Mouse (Mus musculus) cerebellum, postnatal 14 days (tissue): ENCODE results near the gene Matn4.
A peak's percentile ranks its signal among the peaks of the same experiment; 100 is the strongest.

ENCODE experiments used
- DNase-seq, 2 experiments: peaks; one replicate each; pipeline ENCODE4 v3.0.0; 2021; ENCODE audit warnings: mixed read lengths in 2 of 2

Matn4 gene

DNA sequence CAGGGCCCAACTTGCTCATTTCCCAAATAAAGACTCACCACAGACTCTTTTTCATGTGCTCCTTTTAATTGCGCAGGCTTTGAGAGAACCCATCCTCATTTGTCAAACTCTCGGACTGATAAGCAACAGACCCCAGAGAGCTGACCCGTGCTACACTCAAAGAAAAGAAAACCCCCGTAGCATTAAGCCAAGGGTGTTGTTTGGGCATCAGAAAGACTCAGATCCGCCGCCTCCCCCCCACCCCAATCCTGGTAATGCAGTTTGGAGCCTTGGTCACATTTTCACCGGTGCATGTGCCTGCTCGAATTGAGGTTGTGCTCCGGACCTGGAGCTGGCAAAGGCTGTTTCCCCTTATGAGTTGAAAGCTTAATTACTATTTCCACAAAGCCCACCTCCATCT is at the start of gene Matn4:
Gene Matn4, minus strand, starts transcription at position 101 of the 400 bp plus-strand sequence.
- no peak for DNase-seq

DNA sequence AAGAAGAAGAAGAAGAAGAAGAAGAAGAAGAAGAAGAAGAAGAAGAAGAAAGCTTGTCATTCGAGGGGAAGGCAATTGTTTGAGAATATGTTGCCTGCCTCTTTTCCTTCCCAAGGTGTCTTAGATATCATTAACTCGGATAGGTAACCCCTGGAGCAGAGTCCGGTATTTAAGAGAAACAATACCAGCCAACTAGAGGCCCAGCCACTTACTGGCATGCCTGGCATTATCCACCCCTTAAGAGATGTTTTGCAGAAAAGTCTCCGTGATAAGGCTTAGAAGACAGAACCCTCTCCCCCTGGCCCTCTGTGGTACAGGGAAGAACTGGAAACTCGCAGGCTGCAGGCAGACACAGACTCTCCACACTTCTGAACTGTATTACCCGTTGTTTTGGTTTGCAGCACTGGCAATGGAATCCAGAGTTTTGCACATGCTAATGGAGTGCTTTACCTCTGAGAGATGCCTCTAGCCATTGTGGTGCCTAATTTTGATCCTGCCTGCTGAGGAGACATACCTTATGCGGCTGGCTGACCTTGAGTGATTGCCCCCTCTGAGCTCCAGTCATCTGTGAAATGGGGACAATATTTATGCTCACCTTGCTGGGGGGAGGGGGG is 49.0 kb upstream of the Matn4 start:
- no peak for DNase-seq

DNA sequence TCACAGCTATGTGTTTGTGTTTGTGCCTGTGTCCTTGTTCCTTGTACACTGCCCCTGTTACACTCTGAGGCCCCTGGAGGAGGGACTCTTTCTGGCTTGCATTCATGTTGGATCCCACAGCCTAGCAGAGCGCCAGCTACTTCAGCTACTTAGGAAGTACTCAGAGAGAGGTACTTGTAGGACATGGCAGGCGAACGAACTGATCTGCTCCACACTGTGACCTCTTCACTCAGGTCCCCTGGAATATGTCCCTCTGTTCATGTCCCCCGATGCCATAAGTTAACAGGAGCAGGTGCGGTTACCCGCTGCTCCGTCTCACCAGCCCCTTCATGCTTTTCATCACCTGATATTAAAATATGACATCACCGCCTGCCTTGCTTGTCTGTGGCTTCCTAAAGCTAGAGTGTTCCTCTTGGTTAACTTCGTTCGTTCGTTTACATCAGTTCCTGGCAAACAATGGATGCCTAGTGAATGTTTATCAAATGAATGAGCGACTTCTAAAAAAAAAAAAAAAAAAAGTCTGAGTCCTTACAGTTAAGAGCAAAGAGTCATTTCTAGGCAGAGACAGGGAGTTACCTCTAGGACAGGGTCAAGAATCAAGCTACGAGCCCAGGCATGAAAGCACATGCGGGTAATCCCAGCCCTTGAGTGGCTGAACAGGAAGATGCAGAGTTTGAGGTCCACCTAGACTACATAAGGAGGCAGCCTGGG is 48.2 kb upstream of the Matn4 start:
- DNase-seq, result no peak

DNA sequence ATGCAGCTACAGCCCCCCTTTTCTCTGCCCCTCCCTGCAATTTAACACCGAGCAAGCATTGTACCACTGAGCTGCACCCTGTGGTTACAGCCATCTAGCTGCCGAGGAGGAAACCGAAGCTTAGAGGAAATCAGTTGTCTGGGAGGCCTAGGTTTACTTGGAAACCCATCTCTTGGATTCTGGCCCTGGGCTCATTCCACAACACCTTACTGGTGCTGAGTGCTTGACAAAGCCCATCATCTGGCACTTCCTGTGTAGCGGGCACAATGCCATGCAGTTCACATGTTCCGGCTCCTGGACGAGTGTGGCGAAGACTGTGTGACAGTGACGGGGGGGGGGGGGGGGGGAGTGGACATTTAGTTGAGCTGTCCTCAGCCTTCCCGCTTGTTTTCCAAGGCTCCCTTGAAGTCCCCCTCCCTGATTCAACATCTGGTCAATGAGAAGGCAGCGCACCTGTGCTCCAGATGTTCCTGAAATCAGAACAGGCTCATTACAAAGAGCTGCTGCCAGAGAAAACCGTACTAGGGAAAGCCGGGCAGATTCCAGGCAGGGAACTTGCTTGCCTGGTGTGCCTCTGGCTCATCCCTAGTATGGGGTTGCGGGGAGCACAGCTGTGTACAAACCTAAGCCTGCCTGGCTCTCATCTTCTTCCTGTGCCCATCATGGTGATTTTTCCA is 47.2 kb upstream of the Matn4 start:
- no peak for DNase-seq

DNA sequence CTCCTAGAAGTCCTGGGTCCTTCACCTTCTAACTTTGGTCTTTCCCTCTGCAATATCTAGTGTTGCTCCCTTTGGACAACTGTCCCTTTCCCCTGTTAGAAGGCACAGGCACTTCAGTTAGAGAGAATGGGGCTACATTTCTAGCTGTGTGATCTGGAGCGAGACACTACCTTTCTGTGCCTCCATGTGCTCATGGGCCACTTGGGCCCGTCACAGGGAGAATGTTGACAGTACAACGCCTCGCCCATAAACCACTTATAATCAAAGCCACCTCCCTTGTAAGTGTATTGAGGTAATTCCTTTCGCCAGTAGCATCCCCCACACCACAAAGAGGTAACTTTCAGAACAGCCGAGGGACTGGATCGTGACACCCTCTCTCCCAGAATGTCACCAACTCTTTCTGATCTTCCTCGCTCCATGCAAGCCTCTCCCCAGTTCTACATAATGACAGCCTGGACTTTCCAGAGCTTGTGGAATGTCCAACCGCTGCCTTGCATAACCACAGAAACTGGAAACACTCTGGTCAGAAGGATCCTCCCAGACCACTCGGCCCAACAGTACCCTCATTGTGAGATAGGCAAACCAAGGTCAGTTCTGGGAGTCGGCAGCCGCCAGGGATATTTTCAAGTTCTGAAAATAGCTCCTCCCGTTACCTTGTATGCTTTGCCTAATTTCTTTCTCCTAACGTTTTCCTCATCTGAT is 44.5 kb upstream of the Matn4 start:
- DNase-seq, result no peak

DNA sequence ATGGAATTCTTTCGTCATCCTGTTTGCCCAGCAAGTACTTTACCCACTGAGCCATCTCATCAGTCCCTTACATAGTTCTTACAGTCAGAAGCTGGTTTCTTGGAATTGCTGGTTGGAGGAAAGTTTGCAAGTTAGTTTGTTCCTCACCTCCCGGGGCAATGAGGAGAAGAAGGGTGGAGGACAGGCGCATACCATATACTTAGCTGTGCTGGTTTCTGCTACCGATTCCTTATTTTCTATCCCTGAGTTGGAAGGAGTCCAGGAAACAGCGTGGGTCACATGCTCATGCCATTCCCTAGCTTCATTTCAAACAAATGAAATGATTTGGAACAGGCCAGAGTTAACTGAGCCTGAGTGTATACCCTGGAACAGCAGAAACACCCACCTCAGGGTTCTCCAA is 44.0 kb upstream of the Matn4 start:
- no peak for DNase-seq

DNA sequence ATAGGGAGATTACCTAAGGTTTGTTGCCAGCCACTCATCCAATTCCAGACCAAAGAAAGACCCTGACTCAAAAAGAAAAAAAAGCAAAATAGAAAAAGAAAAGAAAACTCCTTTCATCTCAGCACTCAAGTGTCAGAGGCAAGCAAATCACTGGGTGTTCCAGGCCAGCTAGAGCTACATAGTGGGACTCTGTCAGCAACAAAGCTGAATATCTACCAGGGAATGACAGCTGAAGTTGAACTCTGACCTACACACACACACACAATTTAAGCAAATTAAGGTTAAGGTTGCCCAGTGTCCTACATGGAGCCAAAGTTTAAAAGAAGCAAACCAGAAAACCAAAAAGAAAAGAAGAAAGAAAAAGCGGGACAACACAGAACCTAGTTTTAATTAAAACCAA is 43.2 kb upstream of the Matn4 start:
- DNase-seq, result no peak

DNA sequence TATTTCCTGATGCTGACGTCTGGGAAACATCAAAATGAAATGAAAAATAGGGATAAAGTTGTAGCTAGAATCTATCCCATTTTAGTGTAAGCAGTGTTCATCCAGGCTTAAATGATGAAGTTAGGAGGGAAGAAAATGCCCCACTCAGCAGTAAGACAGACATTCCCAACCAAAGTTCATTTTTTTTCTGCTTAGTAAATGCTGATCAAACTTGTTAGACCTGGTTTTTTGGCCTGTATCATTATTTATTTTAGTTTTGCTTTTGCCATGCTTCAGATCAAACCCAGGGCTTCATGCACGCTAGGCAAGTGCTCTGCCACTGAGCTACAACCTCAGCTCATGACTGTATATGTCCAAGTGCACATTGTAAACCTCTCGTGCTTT is 41.1 kb upstream of the Matn4 start:
- no peak for DNase-seq

DNA sequence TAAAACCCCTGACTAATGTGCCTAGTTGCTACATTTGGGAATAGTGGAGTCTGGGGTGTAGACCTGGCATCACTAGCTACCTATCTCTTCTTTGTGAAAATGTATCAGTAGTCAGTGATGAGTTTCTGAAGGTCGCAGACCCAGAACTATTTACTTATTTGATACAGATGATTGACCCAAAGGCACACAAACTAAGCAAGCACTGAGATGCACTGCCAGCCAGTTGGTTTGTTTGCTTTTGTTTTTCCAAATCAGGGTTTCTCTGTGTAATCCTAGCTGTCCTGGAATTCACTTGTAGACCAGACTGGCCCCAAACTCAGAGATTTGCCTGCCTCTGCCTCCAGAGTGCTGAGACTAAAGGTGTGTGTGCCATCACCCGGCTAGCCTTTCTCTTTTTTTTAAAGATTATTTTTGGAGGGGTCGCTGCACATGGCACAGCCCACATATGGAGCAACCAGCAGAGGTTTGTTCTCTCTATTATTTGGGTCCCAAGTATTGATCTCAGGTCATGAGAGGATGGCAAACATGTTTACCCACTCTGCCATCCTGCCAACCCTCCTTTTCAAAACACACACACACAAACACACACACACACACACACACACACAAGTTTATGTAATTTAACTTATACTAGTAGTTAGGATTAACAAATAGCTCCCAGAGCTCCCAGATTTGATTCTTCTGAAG is 40.6 kb upstream of the Matn4 start:
- DNase-seq, result no peak

DNA sequence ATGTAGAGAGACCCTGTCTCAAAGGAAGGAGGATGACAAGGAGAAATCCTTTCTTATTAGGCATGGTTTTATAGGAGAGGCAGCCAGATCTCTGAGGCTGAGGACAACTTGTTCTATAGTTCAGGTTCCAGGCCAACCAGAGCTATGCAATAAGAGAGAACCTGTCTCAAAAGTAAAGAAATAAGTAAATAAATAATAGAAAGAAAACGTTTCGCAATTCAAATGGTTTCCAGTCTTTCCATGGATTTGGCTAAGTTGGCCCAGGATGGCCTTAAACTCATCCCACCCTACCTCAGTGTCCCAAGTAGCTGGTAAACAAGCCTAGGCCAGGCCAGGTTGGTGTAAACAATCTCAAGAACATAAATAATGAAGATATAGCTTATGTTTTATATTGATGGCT is 39.7 kb upstream of the Matn4 start:
- no peak for DNase-seq

DNA sequence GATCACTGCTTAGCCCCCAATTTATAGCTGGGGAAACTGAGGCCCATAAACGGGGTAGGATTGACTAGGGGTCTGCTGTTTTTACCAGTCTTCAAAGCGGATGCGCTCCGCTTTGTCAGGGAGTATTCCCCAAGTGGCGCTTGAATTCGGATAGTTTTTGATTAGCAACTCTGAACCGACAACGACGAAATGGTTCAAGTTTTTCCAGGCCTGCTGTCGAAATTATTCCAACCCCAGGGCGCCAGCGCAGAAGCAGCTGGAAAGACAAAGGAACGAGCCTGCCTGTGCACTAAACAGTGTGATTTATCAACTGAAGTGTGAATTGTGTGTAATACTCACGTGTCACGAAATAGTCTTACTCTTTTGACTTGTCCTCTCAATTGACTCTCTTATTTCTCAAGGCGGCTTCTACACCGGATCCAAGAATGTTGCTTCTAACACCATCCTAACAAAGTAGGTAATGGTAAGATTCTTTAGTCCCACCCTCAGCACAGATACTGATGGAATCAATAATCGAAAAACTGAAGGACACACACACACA is 38.6 kb upstream of the Matn4 start, which contains the start of gene Sdc4:
Gene Sdc4, minus strand, starts transcription at position 428 of the 541 bp plus-strand sequence.
- no peak for DNase-seq

DNA sequence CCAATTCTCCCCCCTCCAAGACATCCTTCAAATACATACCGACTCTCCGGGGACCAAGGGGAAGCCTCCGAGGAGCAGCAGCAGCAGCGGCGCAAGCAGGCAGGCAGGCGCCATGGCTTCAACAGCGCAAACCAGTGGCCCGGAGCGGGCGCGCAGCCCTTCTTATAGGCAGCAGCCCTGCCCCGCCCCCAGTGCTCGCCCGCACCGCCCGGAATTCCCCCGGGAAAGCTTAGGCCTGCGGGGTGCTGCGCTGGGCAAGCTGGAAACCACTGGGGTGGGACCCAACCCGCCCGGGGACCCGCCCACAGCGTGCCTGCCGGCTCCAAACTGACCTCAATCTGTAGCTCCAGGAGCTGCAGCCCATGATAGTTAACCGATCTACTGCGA is 38.1 kb upstream of the Matn4 start:
- peak; percentile 51 to 52 for DNase-seq

DNA sequence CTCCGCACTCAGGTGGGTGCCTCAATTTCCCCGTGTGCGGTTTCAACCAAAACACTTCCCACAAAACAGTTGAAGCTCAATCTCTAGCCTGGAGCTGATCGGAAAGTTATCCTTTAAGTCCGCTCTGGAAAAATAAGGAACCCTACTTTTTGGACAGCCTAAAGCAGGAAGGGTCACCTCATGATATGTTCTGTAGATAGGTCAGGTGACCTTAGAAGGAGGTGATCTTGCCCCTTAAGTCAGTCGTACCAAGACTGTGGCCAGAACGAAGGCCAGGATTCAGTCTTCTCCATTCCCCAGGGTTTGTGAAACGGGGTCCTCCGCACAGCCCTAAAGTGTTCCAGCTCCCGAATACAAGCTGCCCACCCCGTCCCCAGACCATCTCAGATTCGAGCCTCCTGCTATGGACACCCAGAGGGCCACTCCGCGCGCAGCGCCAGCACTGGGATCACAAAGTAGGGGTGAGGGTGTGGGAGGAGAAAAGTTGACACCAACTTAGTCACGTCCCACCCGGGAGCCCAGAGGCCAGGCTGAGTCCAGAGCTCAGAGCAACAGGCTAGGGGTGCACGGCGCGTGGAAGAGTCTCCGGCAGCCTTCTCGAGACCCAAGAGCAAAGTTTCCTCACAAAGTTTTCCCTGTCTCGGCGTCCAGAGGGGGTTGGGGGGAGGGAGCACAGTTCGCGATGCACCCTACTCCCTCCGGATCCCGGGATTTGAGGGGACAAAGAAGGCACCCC is 37.5 kb upstream of the Matn4 start:
- no peak for DNase-seq

DNA sequence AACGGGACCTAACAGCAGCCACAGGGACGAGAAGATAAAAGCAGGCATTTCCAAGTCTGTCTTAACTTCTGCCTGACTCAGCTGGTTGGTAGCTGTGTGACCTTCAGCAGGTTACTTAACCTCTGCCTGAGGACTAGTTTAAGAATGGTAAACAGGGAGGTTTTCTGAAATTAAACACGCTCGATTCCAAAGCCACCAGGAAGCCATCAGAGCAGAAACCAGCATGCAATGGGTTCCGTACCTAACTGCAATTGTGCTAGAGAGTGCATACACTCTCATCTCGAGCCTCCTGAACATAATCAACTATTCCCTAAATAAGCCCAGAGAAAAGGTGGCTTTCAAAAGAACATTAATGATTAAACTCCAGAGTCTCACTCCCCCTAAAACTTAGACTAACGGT is 36.8 kb upstream of the Matn4 start:
- no peak for DNase-seq

DNA sequence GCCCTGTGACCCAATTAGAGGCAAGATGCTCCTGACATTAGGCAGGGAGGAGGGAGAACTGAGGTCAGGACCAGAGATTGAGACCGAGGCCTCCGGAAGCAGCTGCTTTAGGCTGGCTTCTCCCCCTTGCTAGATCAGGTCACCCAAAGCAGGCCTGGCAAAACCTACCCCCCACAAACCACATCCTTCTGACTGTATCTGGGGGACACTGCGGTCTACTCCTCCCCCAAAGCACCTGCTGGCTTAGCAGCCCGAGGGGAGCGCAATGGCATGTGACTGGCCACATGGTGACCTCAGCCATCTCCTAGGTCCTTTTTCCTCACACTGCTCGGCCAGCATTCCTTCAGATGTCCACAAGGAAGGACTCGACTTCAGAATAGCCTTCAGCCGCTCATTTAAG is 36.2 kb upstream of the Matn4 start:
- no peak for DNase-seq

DNA sequence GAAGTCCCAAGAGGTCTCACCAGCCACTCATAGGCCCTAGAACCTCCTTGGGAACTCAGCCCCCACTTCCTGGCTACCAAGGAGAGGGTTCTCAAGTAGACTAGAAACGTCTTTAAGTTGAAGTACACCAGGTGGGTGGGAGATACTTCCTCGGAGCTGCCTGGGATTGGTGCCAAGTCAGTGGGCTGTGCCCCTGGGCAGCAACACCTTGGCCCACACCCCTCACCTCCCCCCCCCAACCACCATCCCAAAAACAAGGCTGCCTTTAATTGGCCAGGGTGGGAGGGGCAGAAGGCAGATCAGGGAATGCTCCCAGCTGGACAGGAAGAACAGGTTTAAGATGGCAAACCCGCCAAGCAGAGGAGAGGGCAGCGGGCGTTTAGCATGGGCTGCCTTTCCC is 35.4 kb upstream of the Matn4 start:
- DNase-seq, result no peak

DNA sequence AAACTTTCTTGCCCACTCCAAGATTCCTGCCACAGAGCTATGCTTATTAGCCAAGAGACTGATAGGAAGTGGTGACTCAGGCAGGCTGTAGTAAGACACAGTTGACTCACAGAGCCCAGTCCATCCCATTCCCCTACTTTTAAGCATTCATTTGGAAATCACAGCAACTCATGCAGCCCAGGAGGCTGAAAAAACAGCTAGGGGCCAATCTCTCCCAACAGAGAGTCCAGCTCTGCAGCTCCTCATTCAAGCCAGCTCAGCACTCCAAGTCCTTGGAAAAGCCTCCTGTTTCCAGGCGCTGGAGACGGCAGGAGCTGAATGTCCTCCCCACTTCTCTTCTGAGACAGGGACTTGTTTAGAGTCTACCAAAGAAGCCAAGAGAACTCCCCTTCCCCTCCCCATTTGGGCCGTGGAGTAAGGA is 34.1 kb upstream of the Matn4 start:
- no peak for DNase-seq

DNA sequence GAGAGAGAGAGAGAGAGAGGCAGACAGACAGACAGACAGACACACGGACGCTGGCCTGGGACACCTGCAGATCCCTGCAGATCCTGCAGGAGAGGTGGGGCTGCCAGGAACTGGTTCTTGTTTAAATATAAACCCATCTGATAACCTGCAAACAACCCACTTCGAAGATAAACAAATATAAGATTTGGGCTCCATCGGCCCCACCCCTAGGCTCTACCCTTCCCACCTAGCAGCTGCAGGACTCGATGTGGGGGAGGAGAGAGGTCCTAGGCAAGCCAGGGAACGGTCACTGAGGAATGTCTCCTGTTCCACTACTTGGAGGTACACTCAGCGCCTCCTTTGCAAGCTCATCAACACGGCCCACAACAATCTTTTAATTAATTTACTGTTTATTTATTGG is 33.3 kb upstream of the Matn4 start:
- no peak for DNase-seq

DNA sequence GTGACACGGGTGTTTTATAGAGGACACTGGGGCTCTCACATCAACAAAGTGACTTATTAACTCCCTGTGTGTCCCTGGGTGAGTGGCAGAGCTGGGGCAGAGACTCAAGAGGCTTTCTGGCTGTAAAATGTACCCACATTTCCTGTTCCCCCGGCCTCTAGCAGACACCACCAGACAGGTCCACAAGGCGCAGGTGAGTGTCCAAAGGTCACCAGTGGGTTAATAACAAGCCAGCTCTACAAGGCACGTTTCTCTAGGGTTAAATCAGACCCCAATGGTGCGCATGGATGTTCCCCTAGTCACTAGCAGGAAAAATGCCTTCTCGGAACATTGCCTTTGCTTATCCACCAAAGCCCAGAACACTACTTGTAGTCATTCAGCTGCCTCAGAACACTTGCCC is 32.8 kb upstream of the Matn4 start:
- DNase-seq, result no peak

DNA sequence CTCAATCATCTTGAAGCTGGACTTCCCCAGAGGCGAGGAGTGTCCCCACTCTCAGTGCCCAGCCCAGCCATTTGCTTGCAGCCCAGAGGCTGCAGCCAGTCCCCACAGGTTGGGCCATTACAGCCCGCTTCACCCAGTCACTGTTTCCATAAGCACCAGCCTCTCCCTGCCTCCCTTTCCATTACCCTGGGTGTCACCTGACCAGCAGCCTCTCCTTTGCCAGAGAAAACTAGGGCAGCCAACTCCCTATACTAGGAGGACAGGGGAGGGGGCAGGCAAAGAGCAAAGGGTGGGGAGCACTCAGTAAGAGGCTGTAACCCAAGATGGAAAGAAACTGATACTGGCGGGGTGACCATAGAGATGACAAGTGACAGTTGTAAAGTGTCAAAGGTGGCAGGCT is 32.0 kb upstream of the Matn4 start:
- no peak for DNase-seq

DNA sequence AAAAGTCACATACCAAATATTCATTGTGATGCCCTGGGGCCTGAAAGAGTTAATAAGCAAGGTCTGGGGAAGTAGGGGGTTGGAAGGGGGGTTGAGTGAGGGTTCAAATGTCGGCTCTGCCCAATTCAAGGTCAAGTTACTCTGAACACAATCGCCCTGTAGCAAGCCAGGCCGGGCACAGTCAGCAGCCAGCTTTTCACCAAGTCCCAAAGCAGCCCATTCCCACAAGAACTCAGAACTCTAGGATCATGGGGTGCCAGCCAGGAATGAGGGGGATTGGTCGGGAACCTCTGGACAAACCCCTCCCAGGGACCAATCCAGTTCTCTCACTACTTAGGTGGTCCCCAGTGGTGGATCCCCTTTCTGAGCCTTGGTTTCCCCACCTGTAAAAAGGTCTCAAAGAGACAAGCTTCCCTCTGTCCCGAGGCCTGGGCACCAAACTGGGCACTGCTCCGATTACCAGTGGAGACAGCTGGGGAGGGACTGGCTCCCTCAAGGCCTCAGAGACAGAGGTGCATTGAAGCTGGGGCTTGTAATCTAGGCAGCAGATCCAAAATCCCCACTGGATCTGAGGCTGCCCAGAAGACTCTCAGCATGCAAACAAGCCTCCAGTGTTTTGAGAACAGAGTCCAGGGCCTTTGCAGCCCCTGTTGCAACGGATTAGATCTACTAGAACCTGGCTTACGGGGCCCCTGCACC is 31.4 kb upstream of the Matn4 start:
- DNase-seq, result no peak
